Mouse (Mus musculus) testis, adult 2 months (tissue): ENCODE data around the gene Mapk6. TPM values are rescaled to one million over a fixed set of nuclear protein-coding genes. Genes with fewer than 3 reads are reported as not detected.
"Not testable (repeated sequence)": the region's sequence is repeated elsewhere in the genome, so short reads cannot be mapped to it uniquely, and the experiment has no call there.

Source experiments
- H3K27ac ChIP-seq: fragments of 200-500 bp; 2 replicates; pipeline ENCODE4 v1.5.1; 2012; ENCODE audit warnings: low read depth, low read length; ENCODE audit not compliant: control insufficient read depth, insufficient read depth
- H3K27me3 ChIP-seq: fragments of 200-500 bp; 2 replicates; pipeline ENCODE4 v1.6.1; 2012; ENCODE audit warnings: mild to moderate bottlenecking, low read length, moderate library complexity; ENCODE audit not compliant: control insufficient read depth, insufficient read depth
- H3K36me3 ChIP-seq: fragments of 200-500 bp; 2 replicates; pipeline ENCODE4 v1.6.1; 2012; ENCODE audit warnings: mild to moderate bottlenecking, low read length; ENCODE audit not compliant: control insufficient read depth, insufficient read depth
- H3K4me1 ChIP-seq: fragments of 200-500 bp; 2 replicates; pipeline ENCODE4 v1.6.1; 2012; ENCODE audit warnings: low read length; ENCODE audit not compliant: control insufficient read depth, insufficient read depth
- H3K4me3 ChIP-seq: fragments of 200-500 bp; 2 replicates; pipeline ENCODE4 v1.5.1; 2012; ENCODE audit warnings: low read depth, mild to moderate bottlenecking, low read length, moderate library complexity, mixed read lengths; ENCODE audit not compliant: control insufficient read depth
- CTCF ChIP-seq: fragments of 200-500 bp; IDR thresholded peaks from 2 replicates; pipeline ENCODE4 v1.5.1; 2012; ENCODE audit warnings: low read depth, mild to moderate bottlenecking, inconsistent platforms, low read length, moderate library complexity; ENCODE audit not compliant: control insufficient read depth, insufficient read depth, insufficient replicate concordance
- POLR2A ChIP-seq: fragments of 200-500 bp; IDR thresholded peaks from 2 replicates; pipeline ENCODE4 v1.6.1; 2012; ENCODE audit warnings: low read depth, mild to moderate bottlenecking, inconsistent platforms, low read length, moderate library complexity; ENCODE audit not compliant: control insufficient read depth
- polyA plus RNA-seq: library from polyadenylated mRNA; depleted of rRNA; stranded (reverse); fragments of >200 nt; gene quantifications from 2 replicates; pipeline ENCODE4 v1.2.3, GENCODE M21; 2012

Mapk6 gene
- polyA plus RNA-seq, 1 experiment: 204 TPM

GRCm38 (mm10) chr9:75376428-75376827 is 33.4 kb downstream of the Mapk6 start:
- Histone ChIP-seq H3K36me3 (no peaks in the 10 kb centered on the region), H3K4me3 (no peak overlapping the region), H3K4me1 (no peaks in the 10 kb centered on the region), H3K27me3 (no peaks in the 10 kb centered on the region), H3K27ac (no peak overlapping the region)
- no peak for TF ChIP-seq POLR2A
- TF ChIP-seq CTCF: no peak

DNA sequence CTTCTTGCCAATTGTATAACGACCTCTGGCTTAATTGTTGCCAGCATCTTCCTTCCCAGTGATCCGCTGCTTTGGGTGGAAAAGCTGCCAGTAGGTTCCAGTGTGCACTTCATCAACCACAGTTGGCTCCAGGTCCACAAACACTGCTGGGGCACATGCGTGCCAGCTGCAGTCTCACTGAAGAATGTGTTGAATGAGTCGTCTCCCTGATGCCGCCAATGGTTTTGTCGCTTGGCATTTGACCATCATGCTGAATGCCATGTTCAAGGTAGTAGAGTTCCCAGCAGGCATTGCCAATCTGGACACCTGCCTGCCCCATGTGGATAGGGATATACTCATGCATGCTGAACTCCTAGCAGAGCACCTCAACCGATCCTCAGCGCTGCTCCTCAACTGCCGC is 34.2 kb downstream of the Mapk6 start:
- Histone ChIP-seq H3K36me3 (no peaks in the 10 kb centered on the region), H3K4me1 (no peaks in the 10 kb centered on the region), H3K4me3 (no peak overlapping the region), H3K27ac (no peak overlapping the region), H3K27me3 (no peaks in the 10 kb centered on the region)
- TF ChIP-seq CTCF: no peak
- no peak for TF ChIP-seq POLR2A

DNA sequence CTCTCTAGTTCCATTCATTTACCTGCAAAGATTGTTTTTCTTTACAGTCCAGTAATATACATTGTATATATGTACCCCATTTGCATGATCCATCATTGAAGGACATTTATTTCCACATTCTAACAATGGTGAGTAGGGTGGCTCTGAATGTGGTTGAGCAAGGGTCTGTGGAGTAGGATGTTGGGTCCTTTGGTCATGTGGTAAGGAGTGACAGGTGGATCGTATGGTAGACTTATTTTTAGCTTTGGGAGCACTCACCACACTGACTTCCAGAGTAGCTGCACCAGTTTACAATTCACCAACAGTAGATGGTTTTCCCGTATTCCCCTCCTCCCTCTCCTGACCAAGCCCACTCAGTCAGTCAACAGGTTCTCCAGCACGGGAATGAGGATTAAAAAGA is 41.0 kb downstream of the Mapk6 start:
- Histone ChIP-seq H3K4me3 (no peak overlapping the region), H3K36me3 (no peaks in the 10 kb centered on the region), H3K27me3 (no peaks in the 10 kb centered on the region), H3K27ac (no peak overlapping the region), H3K4me1 (peaks cover 3% of the 10 kb centered on the region)
- TF ChIP-seq POLR2A (no peak), CTCF (no peak)

GRCm38 (mm10) chr9:75366191-75366590 is 43.6 kb downstream of the Mapk6 start:
- H3K36me3 ChIP-seq: no peaks in the 10 kb centered on the region
- no peaks in the 10 kb centered on the region for H3K27me3 ChIP-seq
- H3K27ac ChIP-seq: peak overlapping the region; percentile 61
- peaks cover 3% of the 10 kb centered on the region for H3K4me1 ChIP-seq
- TF ChIP-seq CTCF: no peak
- H3K4me3 ChIP-seq: no peak overlapping the region

GRCm38 (mm10) chr9:75365195-75365594 is 44.6 kb downstream of the Mapk6 start:
- H3K4me3 ChIP-seq: no peak overlapping the region
- no peaks in the 10 kb centered on the region for H3K36me3 ChIP-seq
- peak overlapping the region; percentile 61; the same call in 1 of the 2 replicates for H3K27ac ChIP-seq
- no peak for TF ChIP-seq POLR2A
- TF ChIP-seq CTCF: no peak
- no peaks in the 10 kb centered on the region for H3K27me3 ChIP-seq
- H3K4me1 ChIP-seq: peaks cover 3% of the 10 kb centered on the region

DNA sequence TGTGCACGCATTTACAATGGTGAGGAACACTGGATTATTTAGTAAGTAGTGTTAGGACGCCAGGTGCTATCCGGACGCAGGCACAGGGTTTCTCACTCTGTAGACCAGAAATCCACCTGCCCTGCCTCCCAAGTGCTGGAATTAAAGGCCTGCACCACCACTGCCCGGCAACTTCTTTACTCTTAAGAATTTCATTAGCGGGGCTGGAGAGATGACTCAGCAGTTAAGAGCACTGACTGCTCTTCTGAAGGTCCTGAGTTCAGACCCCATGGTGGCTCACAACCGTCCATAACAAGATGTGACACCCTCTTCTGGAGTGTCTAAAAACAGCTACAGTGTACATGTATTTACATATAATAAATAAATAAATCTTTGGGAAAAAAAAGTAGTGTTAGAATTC is 46.1 kb downstream of the Mapk6 start:
- H3K4me3 ChIP-seq, H3K27me3 ChIP-seq, H3K4me1 ChIP-seq, H3K36me3 ChIP-seq: not testable (repeated sequence)
- H3K27ac ChIP-seq: peak overlapping the region; percentile 89

GRCm38 (mm10) chr9:75363001-75363400 is 46.8 kb downstream of the Mapk6 start:
- peaks cover 3% of the 10 kb centered on the region for H3K4me1 ChIP-seq
- H3K27ac ChIP-seq: peak overlapping the region; percentile 89
- H3K36me3 ChIP-seq: no peaks in the 10 kb centered on the region
- TF ChIP-seq POLR2A (no peak; the same call in 1 of the 2 replicates), CTCF (no peak)
- no peak overlapping the region for H3K4me3 ChIP-seq
- no peaks in the 10 kb centered on the region for H3K27me3 ChIP-seq

DNA sequence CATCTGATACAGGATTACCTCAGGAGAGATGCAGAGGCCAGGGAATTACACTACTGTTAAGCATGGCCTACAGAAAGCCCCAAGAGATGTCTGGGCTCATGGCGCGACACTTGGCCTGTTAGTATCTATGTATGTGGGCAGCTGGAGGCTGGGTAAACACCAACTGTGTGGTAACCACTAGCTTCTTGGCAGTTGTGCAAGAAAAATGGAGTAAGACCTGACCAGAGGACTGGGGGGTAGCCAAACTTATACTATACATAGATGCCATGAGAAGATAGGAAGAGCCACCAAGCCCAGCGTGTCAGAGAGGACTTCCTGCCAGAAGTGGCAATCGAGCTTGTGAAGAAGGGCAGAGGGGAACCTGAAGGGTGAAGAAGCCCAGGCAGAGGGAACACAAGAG is 47.6 kb downstream of the Mapk6 start:
- Histone ChIP-seq H3K27me3 (no peaks in the 10 kb centered on the region), H3K4me3 (no peak overlapping the region), H3K27ac (peak overlapping the region; percentile 72), H3K36me3 (no peaks in the 10 kb centered on the region), H3K4me1 (peaks cover 5% of the 10 kb centered on the region)
- TF ChIP-seq CTCF (no peak), POLR2A (no peak)

GRCm38 (mm10) chr9:75361699-75362098 is 48.1 kb downstream of the Mapk6 start:
- TF ChIP-seq CTCF: peak; percentile 60; the same call in 1 of the 2 replicates
- no peak for TF ChIP-seq POLR2A
- H3K27ac ChIP-seq: peak overlapping the region; percentile 72
- H3K36me3 ChIP-seq: no peaks in the 10 kb centered on the region
- peaks cover 5% of the 10 kb centered on the region for H3K4me1 ChIP-seq
- H3K4me3 ChIP-seq: no peak overlapping the region
- H3K27me3 ChIP-seq: no peaks in the 10 kb centered on the region
